Mouse (Mus musculus) ES-Bruce4 (cell line): ENCODE results near the gene Cpeb4. TPM values are rescaled to one million over a fixed set of nuclear protein-coding genes. Genes with fewer than 3 reads are reported as not detected.
A peak's percentile ranks its signal among the peaks of the same experiment; 100 is the strongest.

Experiments
- H3K27ac ChIP-seq: 2 replicates; pipeline ENCODE4 v1.5.1; 2012; ENCODE audit warnings: low read length, inconsistent platforms; ENCODE audit not compliant: insufficient read depth
- H3K27me3 ChIP-seq: 2 replicates; pipeline ENCODE4 v1.6.1; 2012; ENCODE audit warnings: mild to moderate bottlenecking, low read length, inconsistent platforms; ENCODE audit not compliant: control insufficient read depth, poor library complexity, insufficient read depth, severe bottlenecking
- H3K36me3 ChIP-seq: 2 replicates; pipeline ENCODE4 v1.6.1; 2012; ENCODE audit warnings: inconsistent platforms, mild to moderate bottlenecking, low read length, moderate library complexity; ENCODE audit not compliant: control insufficient read depth, poor library complexity, insufficient read depth, severe bottlenecking
- H3K4me1 ChIP-seq: one replicate; pipeline ENCODE4 v1.8.1; 2011; ENCODE audit warnings: low read length; ENCODE audit not compliant: control insufficient read depth, insufficient read depth
- H3K4me3 ChIP-seq: 2 replicates; pipeline ENCODE4 v1.5.1; 2011; ENCODE audit warnings: low read depth, mild to moderate bottlenecking, low read length
- H3K9ac ChIP-seq: 2 replicates; pipeline ENCODE4 v1.6.1; 2012; ENCODE audit warnings: low read depth, mild to moderate bottlenecking, inconsistent platforms; ENCODE audit not compliant: poor library complexity, severe bottlenecking
- H3K9me3 ChIP-seq: replicated peaks from 2 replicates; pipeline ENCODE4 v1.6.1; 2012; ENCODE audit warnings: mild to moderate bottlenecking, low read length, inconsistent platforms; ENCODE audit not compliant: control insufficient read depth, poor library complexity, insufficient read depth, severe bottlenecking
- CTCF ChIP-seq: IDR thresholded peaks from one replicate; pipeline ENCODE4 v1.8.1; 2011; ENCODE audit warnings: low read depth, low read length
- EP300 ChIP-seq: IDR thresholded peaks from 2 replicates; pipeline ENCODE4 v1.6.1; 2011; ENCODE audit warnings: low read depth, low read length; ENCODE audit not compliant: insufficient read depth
- POLR2A ChIP-seq: IDR thresholded peaks from one replicate; pipeline ENCODE4 v1.8.1; 2011; ENCODE audit warnings: low read length; ENCODE audit not compliant: insufficient read depth
- polyA plus RNA-seq: library from polyadenylated mRNA; stranded (reverse); fragments of >200 nt; gene quantifications from 2 replicates; pipeline ENCODE4 v1.2.4, GENCODE M21; 2011; ENCODE audit warnings: low read depth; ENCODE audit not compliant: missing spikeins, insufficient read depth, insufficient read length

Cpeb4 gene
- polyA plus RNA-seq, 1 experiment = 12.0 TPM

DNA sequence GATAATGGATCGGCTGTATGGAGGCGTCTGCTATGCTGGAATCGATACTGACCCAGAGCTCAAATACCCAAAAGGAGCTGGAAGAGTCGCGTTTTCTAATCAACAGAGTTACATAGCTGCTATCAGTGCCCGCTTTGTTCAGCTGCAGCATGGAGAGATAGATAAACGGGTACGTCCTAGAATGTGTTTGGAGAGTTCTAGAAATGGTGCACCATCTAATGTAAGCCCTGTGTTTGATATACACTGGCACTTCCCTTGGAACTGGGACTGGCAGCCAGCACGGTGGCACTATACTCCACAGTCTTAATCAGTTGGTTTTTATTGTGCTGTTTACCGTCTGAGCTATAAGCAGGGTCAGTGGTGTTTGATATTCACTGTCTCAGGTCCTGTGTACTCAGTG is 58.0 kb downstream of the Cpeb4 start:
- H3K4me1 ChIP-seq = no peaks in the 10 kb centered on the region
- no peak overlapping the region for H3K27ac ChIP-seq
- no peaks in the 10 kb centered on the region for H3K27me3 ChIP-seq

DNA sequence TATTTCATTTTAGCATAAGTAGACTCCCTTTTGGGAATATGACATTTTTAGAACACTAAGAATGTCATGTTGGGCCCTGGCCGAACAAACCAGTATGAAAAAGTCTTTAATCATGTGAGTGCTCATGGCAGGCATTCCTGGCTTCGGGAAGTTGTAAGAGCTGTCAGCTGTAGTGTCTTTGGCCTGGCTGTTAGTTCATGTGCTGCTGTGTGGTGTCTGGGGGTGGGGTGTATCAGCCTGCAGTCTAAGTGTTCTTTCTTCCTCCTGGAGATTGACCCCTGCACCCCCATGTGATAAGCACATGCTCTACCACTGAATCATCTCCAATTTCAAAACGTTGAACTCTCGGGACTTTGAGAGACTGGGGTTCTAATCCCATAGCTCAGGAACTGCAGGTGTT is 63.6 kb downstream of the Cpeb4 start:
- H3K36me3 ChIP-seq = no peaks in the 10 kb centered on the region
- no peaks in the 10 kb centered on the region for H3K27me3 ChIP-seq
- no peak overlapping the region for H3K27ac ChIP-seq
- no peak overlapping the region for H3K9ac ChIP-seq
- H3K4me1 ChIP-seq = no peaks in the 10 kb centered on the region
- H3K4me3 ChIP-seq = no peak overlapping the region
- H3K9me3 ChIP-seq = no peaks in the 10 kb centered on the region
- TF ChIP-seq CTCF (no peak), POLR2A (no peak), EP300 (no peak)

More for the DNA sequence above, 58.0 kb downstream of the Cpeb4 start:
- TF ChIP-seq CTCF (no peak), EP300 (no peak), POLR2A (no peak)
- Histone ChIP-seq H3K9me3 (no peaks in the 10 kb centered on the region), H3K36me3 (no peaks in the 10 kb centered on the region), H3K4me3 (no peak overlapping the region), H3K9ac (no peak overlapping the region)

DNA sequence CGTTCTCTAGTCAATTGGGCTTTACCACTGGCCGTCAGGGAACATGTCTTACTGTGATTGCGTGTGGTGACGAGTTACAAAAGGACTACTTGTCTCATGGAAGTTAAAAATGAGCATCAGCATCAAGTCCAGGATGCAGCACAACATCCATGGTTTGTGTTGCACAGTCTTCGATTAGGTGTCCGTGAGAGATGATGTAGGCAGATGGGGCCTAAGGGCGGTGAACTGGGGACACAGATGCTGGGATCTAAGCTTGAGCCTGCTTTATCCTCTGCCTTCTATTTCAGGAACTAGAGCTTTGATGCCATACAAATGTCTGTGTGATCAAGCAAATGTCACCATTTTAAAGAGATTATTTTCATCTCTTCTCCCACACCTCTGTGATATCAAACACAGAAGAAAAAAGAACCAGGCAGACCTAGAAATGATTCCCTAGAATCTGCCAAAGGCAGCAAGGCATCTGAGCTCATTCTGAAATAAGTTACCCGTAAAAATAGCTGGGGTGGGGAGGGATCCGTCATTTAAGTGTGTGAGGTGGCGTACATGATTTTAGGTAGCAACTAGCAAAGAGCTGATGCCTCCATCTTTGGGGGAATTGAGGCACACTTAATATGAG is 65.0 kb downstream of the Cpeb4 start:
- no peaks in the 10 kb centered on the region for H3K9me3 ChIP-seq
- no peaks in the 10 kb centered on the region for H3K4me1 ChIP-seq
- TF ChIP-seq EP300 (no peak), CTCF (no peak), POLR2A (no peak)
- no peaks in the 10 kb centered on the region for H3K27me3 ChIP-seq
- no peaks in the 10 kb centered on the region for H3K36me3 ChIP-seq
- H3K4me3 ChIP-seq = no peak overlapping the region
- no peak overlapping the region for H3K27ac ChIP-seq
- no peak overlapping the region for H3K9ac ChIP-seq

DNA sequence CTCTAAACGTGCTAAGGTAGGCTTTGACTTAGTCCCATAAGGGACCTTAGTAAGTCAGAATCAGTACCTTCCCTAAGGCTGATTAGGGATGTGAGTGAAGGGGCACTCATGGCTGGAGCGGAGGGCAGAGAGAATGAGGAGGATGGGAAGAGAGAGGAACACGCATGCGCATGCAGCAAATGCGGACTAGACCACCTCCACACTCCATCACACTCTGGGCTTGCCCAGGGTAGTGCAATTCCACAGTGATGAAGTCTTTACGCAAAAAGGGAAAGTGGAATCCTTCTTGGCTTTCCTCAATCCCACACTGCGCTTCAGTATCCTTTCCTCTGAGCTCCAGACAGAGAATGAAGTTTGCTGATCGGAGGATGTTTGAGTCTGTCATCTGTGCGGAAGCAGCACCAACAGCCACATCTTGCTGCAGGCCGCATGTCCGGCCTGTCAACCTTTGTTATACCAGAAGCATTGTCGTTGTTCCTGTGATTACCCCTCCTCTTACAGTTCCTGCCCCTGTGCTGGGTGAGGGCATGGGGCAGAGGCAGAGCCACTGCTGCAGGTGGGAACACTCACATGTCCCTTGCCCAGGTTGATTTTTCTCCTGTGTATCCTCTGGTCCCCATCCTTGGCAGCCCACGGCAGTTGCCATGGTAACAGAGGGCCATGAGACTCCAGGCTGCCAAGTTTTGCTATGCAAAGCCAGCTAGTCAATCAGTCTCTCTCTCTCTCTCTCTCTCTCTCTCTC is 69.1 kb downstream of the Cpeb4 start:
- Histone ChIP-seq H3K9ac (no peak overlapping the region), H3K4me3 (no peak overlapping the region), H3K27ac (no peak overlapping the region), H3K4me1 (no peaks in the 10 kb centered on the region), H3K9me3 (no peaks in the 10 kb centered on the region), H3K27me3 (no peaks in the 10 kb centered on the region), H3K36me3 (no peaks in the 10 kb centered on the region)
- no peak for TF ChIP-seq POLR2A
- TF ChIP-seq CTCF = no peak
- no peak for TF ChIP-seq EP300

DNA sequence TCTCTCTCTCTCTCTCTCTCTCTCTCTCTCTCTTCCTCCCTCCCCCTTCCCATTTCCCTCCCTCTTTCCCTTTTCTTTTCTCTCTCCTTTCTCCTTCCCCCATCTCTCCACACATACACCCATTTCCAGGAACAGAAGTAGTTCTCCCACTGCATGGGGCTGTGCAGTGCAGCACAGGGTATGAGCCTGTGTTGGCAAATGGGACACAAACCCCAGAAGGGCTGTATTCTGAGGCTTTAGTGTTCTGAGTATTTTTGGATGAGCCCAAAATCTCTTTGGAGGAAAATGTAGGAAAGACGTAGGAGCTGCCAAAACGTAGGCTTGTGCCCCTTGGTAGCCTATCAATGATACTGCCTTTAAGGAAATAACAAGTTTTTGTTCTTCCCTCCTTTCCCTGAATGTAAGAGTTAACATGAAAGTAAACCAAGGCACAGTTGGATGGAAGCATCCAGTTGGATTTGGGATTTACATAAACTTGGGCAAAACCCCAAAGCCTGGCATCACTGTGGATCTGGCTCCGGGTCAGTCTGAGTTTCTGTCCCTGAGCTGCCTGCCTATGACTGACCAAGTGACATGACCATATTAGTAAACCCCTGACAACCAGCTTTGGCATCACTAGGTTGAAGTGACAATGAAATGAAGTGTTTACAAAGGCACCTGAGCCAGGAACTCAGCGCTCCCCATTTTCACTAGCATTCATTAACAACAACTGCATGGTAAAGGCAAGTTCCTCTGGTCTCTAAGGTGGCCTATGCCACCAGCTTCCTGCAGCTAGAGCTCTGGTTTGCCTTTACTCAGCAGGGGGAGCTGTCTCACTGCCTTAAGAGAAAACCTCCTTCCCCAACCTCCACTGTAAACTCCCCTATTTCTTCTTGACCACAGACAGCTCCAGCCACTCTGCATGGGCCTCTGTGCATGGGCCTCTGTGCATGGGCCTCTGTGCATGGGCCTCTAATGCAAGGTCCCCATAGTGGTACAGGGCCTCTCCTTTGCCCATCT is 69.9 kb downstream of the Cpeb4 start:
- Histone ChIP-seq H3K27ac (no peak overlapping the region), H3K27me3 (no peaks in the 10 kb centered on the region), H3K4me3 (no peak overlapping the region), H3K36me3 (no peaks in the 10 kb centered on the region), H3K9me3 (no peaks in the 10 kb centered on the region), H3K4me1 (no peaks in the 10 kb centered on the region), H3K9ac (no peak overlapping the region)
- TF ChIP-seq CTCF (peak; percentile 47), POLR2A (no peak), EP300 (no peak)
